Mouse (Mus musculus): ENCODE data around the gene Olfr222. TPM values are rescaled to one million over a fixed set of nuclear protein-coding genes. Genes with fewer than 3 reads are reported as not detected.

The Olfr222 gene
- total and polyA plus RNA-seq, 3 experiments = not detected

DNA sequence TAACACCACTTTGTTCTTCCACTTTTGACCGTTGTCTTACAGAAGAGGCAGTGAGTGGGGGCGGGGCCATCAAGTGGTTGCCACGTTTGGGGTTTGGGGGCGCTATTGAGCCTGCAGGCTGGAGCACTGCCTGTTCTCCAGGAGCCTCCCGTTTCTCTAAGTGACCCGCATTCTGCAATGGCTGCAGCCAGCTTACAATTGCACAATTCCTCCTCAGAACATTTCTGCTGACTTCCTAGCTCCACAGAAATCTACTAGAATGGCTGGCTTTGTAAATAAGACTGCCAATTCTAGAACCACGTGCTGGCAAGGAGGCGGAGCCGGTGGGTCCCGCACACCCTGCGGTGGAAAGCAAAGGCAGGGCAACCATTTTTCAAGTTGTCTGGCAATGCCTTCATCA, 37.6 kb downstream of the Olfr222 start:
- Histone ChIP-seq H3K36me3 (replicated peaks) (no peaks in the 10 kb centered on the region), H3K27me3 (ENCODE audit: insufficient read depth, low read length) (peaks cover 11% of the 10 kb centered on the region), H3K4me1 (ENCODE audit: insufficient read depth, low read depth, low read length) (no peaks in the 10 kb centered on the region; the same call in 1 of the 2 replicates), H3K4me3 (ENCODE audit: low read depth, low read length) (no peak overlapping the region), H3K9me3 (replicated peaks) (0 out of 2 replicates have a peak, but pooled peaks cover 2% of the 10 kb centered on the region)
- DNase-seq (ENCODE audit: low spot score) (no peak), ATAC-seq (ENCODE audit: extremely low read depth, insufficient number of reproducible peaks, low FRiP score, poor library complexity, severe bottlenecking) (no peak)
- no peak for TF ChIP-seq POLR2AphosphoS5 (IDR thresholded peaks at IDR 0.05; ENCODE audit: insufficient replicate concordance, low read depth, low read length)
- no peak for TF ChIP-seq GATA2 (IDR thresholded peaks at IDR 0.05; ENCODE audit: borderline replicate concordance, low read depth, low read length)
- no peak for TF ChIP-seq GATA1 (IDR thresholded peaks at IDR 0.05; ENCODE audit: borderline replicate concordance, low read length)
- no peak for TF ChIP-seq CTCF (IDR thresholded peaks at IDR 0.05; ENCODE audit: low read depth, low read length)
- no peak for TF ChIP-seq TAL1 (conservative IDR thresholded peaks at IDR 0.05; ENCODE audit: low read depth, low read length)

DNA sequence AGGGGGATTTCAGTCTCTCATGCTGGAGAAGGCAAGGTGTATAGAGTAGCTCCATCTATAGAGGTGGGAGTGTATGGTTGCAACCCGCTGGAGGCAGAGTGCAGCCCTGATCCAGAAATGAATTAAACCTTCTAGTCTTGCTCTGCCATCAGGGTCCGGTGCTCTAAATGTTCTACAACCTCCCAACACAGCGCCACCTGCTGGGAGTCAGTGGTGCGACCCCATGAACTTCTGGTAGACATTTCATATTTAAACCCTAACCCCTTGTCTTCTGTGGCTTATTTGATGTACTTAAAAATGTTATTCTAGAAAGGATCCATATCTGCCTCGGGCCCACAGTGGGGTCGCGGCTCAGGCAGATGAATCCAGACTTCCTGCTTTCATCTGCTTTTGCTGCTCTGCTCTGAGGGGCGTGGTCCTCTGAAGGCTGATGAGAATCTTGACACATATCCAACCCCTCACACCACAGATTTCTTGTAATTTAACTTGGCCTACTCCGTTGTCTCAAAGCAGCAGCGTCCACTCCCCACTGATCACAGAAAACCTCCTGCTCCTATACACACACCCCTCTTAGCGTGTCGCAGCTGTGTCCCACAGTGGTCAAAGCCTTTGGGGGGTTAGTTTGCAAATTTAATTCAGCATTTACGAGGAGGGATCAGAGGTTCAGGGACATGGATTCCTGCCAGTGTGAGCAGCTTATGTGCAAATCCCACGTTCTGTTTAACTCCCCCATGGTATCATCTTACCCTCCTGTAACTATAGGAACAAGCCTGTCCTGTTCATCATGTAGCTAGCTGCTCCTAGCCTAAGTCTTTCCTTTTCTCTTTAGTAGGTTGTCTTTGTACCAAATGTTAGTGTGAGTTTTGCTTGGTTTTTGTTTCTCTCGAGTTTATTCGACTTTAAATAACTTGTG, 38.6 kb downstream of the Olfr222 start:
- Histone ChIP-seq H3K9me3 (replicated peaks) (0 out of 2 replicates have a peak, but pooled peaks cover 2% of the 10 kb centered on the region), H3K4me3 (ENCODE audit: low read depth, low read length) (no peak overlapping the region), H3K4me1 (ENCODE audit: insufficient read depth, low read depth, low read length) (no peaks in the 10 kb centered on the region; the same call in 1 of the 2 replicates), H3K27me3 (ENCODE audit: insufficient read depth, low read length) (peaks cover 11% of the 10 kb centered on the region), H3K36me3 (replicated peaks) (no peaks in the 10 kb centered on the region)
- peak; percentile 8 for DNase-seq (ENCODE audit: low spot score)
- TF ChIP-seq CTCF (IDR thresholded peaks at IDR 0.05; ENCODE audit: low read depth, low read length) (peak; percentile 40; the same call in 1 of the 2 replicates), POLR2AphosphoS5 (IDR thresholded peaks at IDR 0.05; ENCODE audit: insufficient replicate concordance, low read depth, low read length) (no peak)
- ATAC-seq (ENCODE audit: extremely low read depth, insufficient number of reproducible peaks, low FRiP score, poor library complexity, severe bottlenecking) = no peak

DNA sequence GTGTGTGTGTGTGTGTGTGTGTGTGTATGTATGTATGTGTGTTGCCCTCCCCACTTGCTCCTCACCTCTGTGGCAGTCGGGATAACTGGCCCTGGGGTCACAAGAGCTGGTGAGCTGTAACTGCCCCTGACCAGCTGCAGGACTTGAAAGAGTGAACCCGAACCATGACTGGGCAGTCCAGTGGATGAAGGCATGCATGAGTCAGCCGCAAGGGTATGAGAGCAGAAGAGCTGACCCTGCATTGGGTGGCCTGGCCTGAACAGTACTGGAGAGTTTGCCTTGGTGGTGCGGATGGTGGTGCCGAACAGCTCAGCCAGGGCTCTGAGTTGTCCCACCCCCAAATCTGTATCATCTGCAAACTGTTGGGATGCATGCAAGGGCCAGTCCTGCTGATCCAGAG, 44.5 kb downstream of the Olfr222 start:
- no peak for DNase-seq (ENCODE audit: low spot score)
- Histone ChIP-seq H3K36me3 (replicated peaks) (no peaks in the 10 kb centered on the region), H3K9me3 (replicated peaks) (no peaks in the 10 kb centered on the region), H3K27me3 (ENCODE audit: insufficient read depth, low read length) (peaks cover 10% of the 10 kb centered on the region), H3K4me3 (ENCODE audit: low read depth, low read length) (no peak overlapping the region), H3K4me1 (ENCODE audit: insufficient read depth, low read depth, low read length) (no peaks in the 10 kb centered on the region)
- no peak for ATAC-seq (ENCODE audit: extremely low read depth, insufficient number of reproducible peaks, low FRiP score, poor library complexity, severe bottlenecking)
- TF ChIP-seq CTCF (IDR thresholded peaks at IDR 0.05; ENCODE audit: low read depth, low read length) (no peak), POLR2AphosphoS5 (IDR thresholded peaks at IDR 0.05; ENCODE audit: insufficient replicate concordance, low read depth, low read length) (no peak), GATA2 (IDR thresholded peaks at IDR 0.05; ENCODE audit: borderline replicate concordance, low read depth, low read length) (no peak), GATA1 (IDR thresholded peaks at IDR 0.05; ENCODE audit: borderline replicate concordance, low read length) (no peak), TAL1 (conservative IDR thresholded peaks at IDR 0.05; ENCODE audit: low read depth, low read length) (no peak)

DNA sequence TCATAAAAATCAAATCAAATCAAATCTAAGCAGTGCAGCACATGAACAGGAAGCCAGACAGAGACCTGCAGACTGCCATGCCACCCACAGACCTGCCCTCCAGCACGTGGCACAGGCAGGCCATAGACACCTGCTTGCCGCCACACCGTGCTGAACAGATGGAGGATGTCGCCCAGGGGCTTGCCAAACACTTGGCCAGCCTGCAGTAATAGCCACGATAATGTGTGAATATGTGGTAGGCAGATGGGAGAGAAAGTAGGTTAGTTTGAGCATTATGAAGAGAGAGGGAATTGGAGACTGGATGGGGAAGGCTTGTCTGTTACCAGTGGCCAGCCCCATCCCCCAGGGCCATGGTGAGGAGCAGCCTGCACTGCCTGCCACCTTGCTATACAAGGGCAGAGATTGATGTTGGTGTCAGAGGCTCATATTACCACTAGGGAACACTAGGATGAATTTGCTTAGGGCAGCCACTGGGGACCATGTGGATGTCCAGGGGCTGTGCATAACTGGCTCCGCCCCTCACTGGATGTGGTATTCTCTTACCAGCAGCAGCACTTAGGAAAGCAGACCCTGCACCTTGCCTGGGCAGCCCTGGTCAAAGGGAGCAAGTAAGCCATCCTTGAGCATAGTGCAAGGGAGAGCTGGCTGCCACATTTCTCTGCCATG, 45.0 kb downstream of the Olfr222 start:
- Histone ChIP-seq H3K4me3 (ENCODE audit: low read depth, low read length) (no peak overlapping the region), H3K36me3 (replicated peaks) (no peaks in the 10 kb centered on the region), H3K4me1 (ENCODE audit: insufficient read depth, low read depth, low read length) (no peaks in the 10 kb centered on the region), H3K27me3 (ENCODE audit: insufficient read depth, low read length) (peaks cover 10% of the 10 kb centered on the region), H3K9me3 (replicated peaks) (no peaks in the 10 kb centered on the region)
- DNase-seq (ENCODE audit: low spot score) (no peak), ATAC-seq (ENCODE audit: extremely low read depth, insufficient number of reproducible peaks, low FRiP score, poor library complexity, severe bottlenecking) (no peak)
- TF ChIP-seq POLR2AphosphoS5 (IDR thresholded peaks at IDR 0.05; ENCODE audit: insufficient replicate concordance, low read depth, low read length) = no peak
- no peak for TF ChIP-seq TAL1 (conservative IDR thresholded peaks at IDR 0.05; ENCODE audit: low read depth, low read length)
- TF ChIP-seq GATA2 (IDR thresholded peaks at IDR 0.05; ENCODE audit: borderline replicate concordance, low read depth, low read length) = no peak
- no peak for TF ChIP-seq CTCF (IDR thresholded peaks at IDR 0.05; ENCODE audit: low read depth, low read length)
- TF ChIP-seq GATA1 (IDR thresholded peaks at IDR 0.05; ENCODE audit: borderline replicate concordance, low read length) = no peak

DNA sequence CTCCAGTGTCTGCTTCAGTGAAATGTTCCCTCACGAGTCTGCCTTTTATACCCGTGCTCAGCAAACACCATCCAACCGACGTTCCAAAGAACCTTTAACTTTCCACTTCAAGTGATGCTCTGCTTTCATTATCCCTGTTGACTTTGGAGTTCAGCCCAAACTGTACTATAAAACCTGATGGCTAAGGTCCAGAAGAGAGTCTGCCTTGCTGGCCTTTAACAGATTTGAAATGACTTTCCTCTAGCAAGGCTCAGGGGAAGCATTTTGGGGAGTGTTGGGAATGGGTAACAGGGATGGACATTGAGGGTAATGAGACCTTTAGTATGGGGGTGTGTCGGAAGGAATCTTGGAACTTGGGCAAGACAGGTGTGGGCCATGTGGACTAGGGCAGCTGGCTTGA, 45.8 kb downstream of the Olfr222 start:
- Histone ChIP-seq H3K4me3 (ENCODE audit: low read depth, low read length) (no peak overlapping the region), H3K36me3 (replicated peaks) (no peaks in the 10 kb centered on the region), H3K4me1 (ENCODE audit: insufficient read depth, low read depth, low read length) (no peaks in the 10 kb centered on the region), H3K27me3 (ENCODE audit: insufficient read depth, low read length) (peaks cover 10% of the 10 kb centered on the region), H3K9me3 (replicated peaks) (no peaks in the 10 kb centered on the region)
- DNase-seq (ENCODE audit: low spot score) (no peak), ATAC-seq (ENCODE audit: extremely low read depth, insufficient number of reproducible peaks, low FRiP score, poor library complexity, severe bottlenecking) (no peak)
- TF ChIP-seq GATA1 (IDR thresholded peaks at IDR 0.05; ENCODE audit: borderline replicate concordance, low read length) = no peak
- TF ChIP-seq TAL1 (conservative IDR thresholded peaks at IDR 0.05; ENCODE audit: low read depth, low read length) = no peak
- no peak for TF ChIP-seq GATA2 (IDR thresholded peaks at IDR 0.05; ENCODE audit: borderline replicate concordance, low read depth, low read length)
- TF ChIP-seq CTCF (IDR thresholded peaks at IDR 0.05; ENCODE audit: low read depth, low read length) = no peak
- TF ChIP-seq POLR2AphosphoS5 (IDR thresholded peaks at IDR 0.05; ENCODE audit: insufficient replicate concordance, low read depth, low read length) = no peak

DNA sequence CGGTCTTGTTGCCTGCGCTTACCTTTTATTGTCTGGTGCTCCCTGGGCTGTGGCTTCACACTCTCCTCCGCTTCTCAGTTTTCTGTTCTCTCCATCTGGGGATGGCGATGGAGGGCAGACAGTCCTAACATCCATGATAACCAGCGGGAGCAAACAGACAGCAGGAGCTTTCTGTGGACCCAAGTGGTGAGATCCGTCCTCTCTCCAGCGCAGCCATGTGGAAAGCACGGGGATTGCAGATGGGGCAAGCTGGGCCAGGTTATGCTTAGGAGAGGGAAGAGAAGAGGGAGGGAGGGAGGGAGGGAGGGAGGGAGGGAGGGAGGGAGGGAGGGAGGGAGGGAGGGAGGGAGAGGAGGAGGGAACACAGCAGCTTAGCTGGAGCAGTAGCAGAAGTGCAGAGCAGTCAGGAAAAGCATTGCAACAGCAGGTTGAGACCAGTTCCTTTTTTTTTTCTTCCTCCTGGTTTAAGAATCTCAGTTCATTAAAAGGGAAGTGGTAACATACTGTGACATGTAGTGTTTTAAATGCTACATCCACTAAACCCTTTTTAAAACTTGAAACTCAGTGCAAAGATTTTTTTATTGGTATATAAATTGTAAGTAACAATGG, 49.5 kb downstream of the Olfr222 start, which contains the start of gene Zkscan17:
Gene Zkscan17 (minus strand): TSS at position 280 of the 609 bp plus-strand sequence.
- Histone ChIP-seq H3K4me3 (ENCODE audit: low read depth, low read length) (no peak within 1 kb of the TSS), H3K4me1 (ENCODE audit: insufficient read depth, low read depth, low read length) (no peaks in the 10 kb centered on the region), H3K9me3 (replicated peaks) (0 out of 2 replicates have a peak, but pooled peaks cover 2% of the 10 kb centered on the region), H3K27me3 (ENCODE audit: insufficient read depth, low read length) (peaks cover 9% of the 10 kb centered on the region), H3K36me3 (replicated peaks) (no peaks in the 10 kb centered on the region)
- DNase-seq (ENCODE audit: low spot score) = no peak
- TF ChIP-seq TAL1 (conservative IDR thresholded peaks at IDR 0.05; ENCODE audit: low read depth, low read length) (no peak), GATA1 (IDR thresholded peaks at IDR 0.05; ENCODE audit: borderline replicate concordance, low read length) (no peak)
- no peak for ATAC-seq (ENCODE audit: extremely low read depth, insufficient number of reproducible peaks, low FRiP score, poor library complexity, severe bottlenecking)

Measured in G1E (cell line).